Mouse (Mus musculus) ovary, adult 18-20 months (tissue): ENCODE results near the gene Sec22a.

Experiments
- DNase-seq: peaks from one replicate; pipeline ENCODE4 v3.0.0; 2022; ENCODE audit warnings: low spot score, mixed read lengths

Sec22a gene

GRCm38 (mm10) chr16:35363150-35364062, at the start of gene Sec22a:
TSS of gene Sec22a (minus strand) at chr16:35363918.
- DNase-seq, result peak; percentile 88

GRCm38 (mm10) chr16:35406706-35407105, 43.0 kb upstream of the Sec22a start:
- DNase-seq, result no peak

- DNase-seq, result no peak
Measured at GRCm38 (mm10) chr16:35406166-35406565, 42.4 kb upstream of the Sec22a start.

- DNase-seq, result no peak
Measured at GRCm38 (mm10) chr16:35405348-35406080, 41.8 kb upstream of the Sec22a start.

GRCm38 (mm10) chr16:35404864-35405263, 41.1 kb upstream of the Sec22a start:
- DNase-seq, result no peak

GRCm38 (mm10) chr16:35403891-35404290, 40.2 kb upstream of the Sec22a start:
- no peak for DNase-seq

GRCm38 (mm10) chr16:35403356-35403755, 39.6 kb upstream of the Sec22a start:
- no peak for DNase-seq

- DNase-seq, result no peak
Measured at GRCm38 (mm10) chr16:35392813-35393212, 29.1 kb upstream of the Sec22a start.

- no peak for DNase-seq
Measured at GRCm38 (mm10) chr16:35385654-35386053, 21.9 kb upstream of the Sec22a start.

GRCm38 (mm10) chr16:35380048-35380447, 16.3 kb upstream of the Sec22a start:
- no peak for DNase-seq

- DNase-seq, result peak; percentile 38
Measured at GRCm38 (mm10) chr16:35379344-35379743, 15.6 kb upstream of the Sec22a start.

GRCm38 (mm10) chr16:35364063-35364428, 328 bp upstream of the Sec22a start:
- no peak for DNase-seq

GRCm38 (mm10) chr16:35362221-35362620, 1.5 kb downstream of the Sec22a start:
- DNase-seq, result no peak

- no peak for DNase-seq
Measured at GRCm38 (mm10) chr16:35360593-35360992, 3.1 kb downstream of the Sec22a start.

- DNase-seq, result no peak
Measured at GRCm38 (mm10) chr16:35357449-35357848, 6.3 kb downstream of the Sec22a start.

GRCm38 (mm10) chr16:35330451-35330850, 33.3 kb downstream of the Sec22a start:
- DNase-seq, result no peak

- no peak for DNase-seq
Measured at GRCm38 (mm10) chr16:35319773-35320172, 43.9 kb downstream of the Sec22a start.

GRCm38 (mm10) chr16:35319335-35319734, 44.4 kb downstream of the Sec22a start:
- no peak for DNase-seq

- DNase-seq, result no peak
Measured at GRCm38 (mm10) chr16:35318397-35318796, 45.3 kb downstream of the Sec22a start.

GRCm38 (mm10) chr16:35317460-35317859, 46.3 kb downstream of the Sec22a start:
- DNase-seq, result no peak

GRCm38 (mm10) chr16:35316856-35317264, 46.9 kb downstream of the Sec22a start:
- DNase-seq, result no peak

GRCm38 (mm10) chr16:35315496-35315895, 48.2 kb downstream of the Sec22a start:
- no peak for DNase-seq

GRCm38 (mm10) chr16:35311586-35311985, 52.1 kb downstream of the Sec22a start:
- DNase-seq, result no peak
